Mouse (Mus musculus): ENCODE data around the gene Mepce. TPM values are rescaled to one million over a fixed set of nuclear protein-coding genes. Genes with fewer than 3 reads are reported as not detected.
A peak's percentile ranks its signal among the peaks of the same experiment; 100 is the strongest.

The Mepce gene
- total and polyA plus RNA-seq, 2 experiments from 2014 or later, result 17.1 to 49.2 TPM

GRCm38 (mm10) chr5:137775587-137776290, 11.7 kb downstream of the Mepce start:
- Histone ChIP-seq H3K27ac (no peak overlapping the region), H3K9me3 (ENCODE audit: low read length) (no peaks in the 10 kb centered on the region), H3K36me3 (ENCODE audit: insufficient read depth, low read length) (no peaks in the 10 kb centered on the region), H3K9ac (replicated peaks; ENCODE audit: low read length) (no peak overlapping the region), H3K4me1 (ENCODE audit: insufficient read depth, low read length) (0 out of 2 replicates have a peak, but pooled peaks cover 2% of the 10 kb centered on the region), H3K4me2 (ENCODE audit: low read depth, low read length) (no peak overlapping the region), H3K27me3 (ENCODE audit: insufficient read depth, low read length) (no peaks in the 10 kb centered on the region), H3K4me3 (ENCODE audit: low read length) (no peak overlapping the region)
- WGBS, result 98% methylated on average over 2 of the region's 2 CpGs
- no peak for ATAC-seq
- TF ChIP-seq CTCF (IDR thresholded peaks at IDR 0.05; ENCODE audit: low read depth), result no peak
- no peak for DNase-seq (ENCODE audit: low spot score)

DNA sequence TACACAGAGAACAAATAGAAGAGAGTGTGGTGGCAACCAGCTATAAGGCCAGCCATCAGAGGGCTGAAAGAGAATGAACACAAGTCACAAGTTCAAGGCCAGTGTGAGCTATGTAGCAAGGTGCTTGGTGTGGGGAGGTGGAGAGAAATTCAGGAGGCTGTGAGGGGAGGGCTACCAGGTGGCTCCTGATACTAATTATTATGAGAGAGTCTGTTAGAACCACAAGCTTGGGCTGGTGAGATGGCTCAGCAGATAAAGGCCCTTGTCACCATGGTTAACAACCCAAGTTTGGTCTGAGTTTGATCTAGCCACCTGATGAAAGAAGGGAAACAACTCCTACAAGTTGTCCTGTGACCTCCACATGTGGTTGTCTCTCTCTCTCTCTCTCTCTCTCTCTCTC, 14.7 kb downstream of the Mepce start:
- Histone ChIP-seq H3K9ac (replicated peaks; ENCODE audit: low read length) (no peak overlapping the region), H3K27me3 (ENCODE audit: insufficient read depth, low read length) (no peaks in the 10 kb centered on the region), H3K4me1 (ENCODE audit: insufficient read depth, low read length) (no peaks in the 10 kb centered on the region), H3K9me3 (ENCODE audit: low read length) (no peaks in the 10 kb centered on the region), H3K4me3 (ENCODE audit: low read length) (no peak overlapping the region), H3K27ac (no peak overlapping the region), H3K36me3 (ENCODE audit: insufficient read depth, low read length) (no peaks in the 10 kb centered on the region), H3K4me2 (ENCODE audit: low read depth, low read length) (no peak overlapping the region)
- ATAC-seq (no peak), DNase-seq (ENCODE audit: low spot score) (no peak)
- TF ChIP-seq CTCF (IDR thresholded peaks at IDR 0.05; ENCODE audit: low read depth), result no peak

GRCm38 (mm10) chr5:137770709-137771108, 16.7 kb downstream of the Mepce start:
- H3K4me2 ChIP-seq (ENCODE audit: low read depth, low read length), result no peak overlapping the region
- DNase-seq (ENCODE audit: low spot score), result peak; percentile 66
- 0 out of 2 replicates have a peak, but pooled peaks have one; percentile 59 for ATAC-seq
- no peaks in the 10 kb centered on the region for H3K4me1 ChIP-seq (ENCODE audit: insufficient read depth, low read length)
- no peaks in the 10 kb centered on the region for H3K36me3 ChIP-seq (ENCODE audit: insufficient read depth, low read length)
- 52% methylated on average over 2 of the region's 2 CpGs for WGBS
- H3K27me3 ChIP-seq (ENCODE audit: insufficient read depth, low read length), result no peaks in the 10 kb centered on the region
- TF ChIP-seq CTCF (IDR thresholded peaks at IDR 0.05; ENCODE audit: low read depth), result peak; percentile 89
- no peak overlapping the region for H3K4me3 ChIP-seq (ENCODE audit: low read length)
- H3K9me3 ChIP-seq (ENCODE audit: low read length), result no peaks in the 10 kb centered on the region
- no peak overlapping the region for H3K27ac ChIP-seq
- H3K9ac ChIP-seq (replicated peaks; ENCODE audit: low read length), result no peak overlapping the region

- Histone ChIP-seq H3K27ac (0 out of 2 replicates have a peak overlapping the region, but pooled peaks have one; percentile 22), H3K27me3 (ENCODE audit: insufficient read depth, low read length) (no peaks in the 10 kb centered on the region), H3K4me2 (ENCODE audit: low read depth, low read length) (no peak overlapping the region), H3K9me3 (ENCODE audit: low read length) (no peaks in the 10 kb centered on the region), H3K4me3 (ENCODE audit: low read length) (no peak overlapping the region), H3K9ac (replicated peaks; ENCODE audit: low read length) (no peak overlapping the region), H3K36me3 (ENCODE audit: insufficient read depth, low read length) (no peaks in the 10 kb centered on the region), H3K4me1 (ENCODE audit: insufficient read depth, low read length) (no peaks in the 10 kb centered on the region)
- DNase-seq (ENCODE audit: low spot score) (peak; percentile 51), ATAC-seq (peak; percentile 55; the same call in 1 of the 2 replicates)
- 0% methylated on average over 1 of the region's 1 CpGs for WGBS
- no peak for TF ChIP-seq CTCF (IDR thresholded peaks at IDR 0.05; ENCODE audit: low read depth)
Observed at GRCm38 (mm10) chr5:137768475-137768874, 19.0 kb downstream of the Mepce start.

DNA sequence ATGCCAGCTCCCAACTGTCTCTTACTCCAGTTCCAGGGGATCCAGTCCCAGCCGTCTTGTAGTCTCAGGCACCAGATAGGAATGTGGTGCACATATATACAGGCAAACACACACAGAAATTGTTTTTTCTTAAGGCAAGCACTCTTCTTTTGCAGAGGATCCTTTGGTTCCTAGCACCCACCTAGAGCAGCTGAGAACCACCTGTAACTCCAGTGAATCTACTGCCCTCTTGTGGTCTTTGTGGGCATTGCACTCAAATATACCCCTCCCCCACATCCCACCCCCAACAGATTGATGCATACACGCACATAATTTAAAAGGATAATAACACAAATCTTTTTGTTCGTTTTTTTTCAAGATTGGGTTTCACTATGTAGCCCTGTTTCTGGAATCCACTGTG, 21.2 kb downstream of the Mepce start:
- Histone ChIP-seq H3K9me3 (ENCODE audit: low read length) (no peaks in the 10 kb centered on the region), H3K4me3 (ENCODE audit: low read length) (no peak overlapping the region), H3K27ac (no peak overlapping the region), H3K27me3 (ENCODE audit: insufficient read depth, low read length) (no peaks in the 10 kb centered on the region), H3K4me2 (ENCODE audit: low read depth, low read length) (no peak overlapping the region), H3K36me3 (ENCODE audit: insufficient read depth, low read length) (no peaks in the 10 kb centered on the region), H3K4me1 (ENCODE audit: insufficient read depth, low read length) (no peaks in the 10 kb centered on the region), H3K9ac (replicated peaks; ENCODE audit: low read length) (no peak overlapping the region)
- ATAC-seq (no peak), DNase-seq (ENCODE audit: low spot score) (peak; percentile 55)
- WGBS, result 64% methylated on average over 3 of the region's 3 CpGs
- TF ChIP-seq CTCF (IDR thresholded peaks at IDR 0.05; ENCODE audit: low read depth), result peak; percentile 61

DNA sequence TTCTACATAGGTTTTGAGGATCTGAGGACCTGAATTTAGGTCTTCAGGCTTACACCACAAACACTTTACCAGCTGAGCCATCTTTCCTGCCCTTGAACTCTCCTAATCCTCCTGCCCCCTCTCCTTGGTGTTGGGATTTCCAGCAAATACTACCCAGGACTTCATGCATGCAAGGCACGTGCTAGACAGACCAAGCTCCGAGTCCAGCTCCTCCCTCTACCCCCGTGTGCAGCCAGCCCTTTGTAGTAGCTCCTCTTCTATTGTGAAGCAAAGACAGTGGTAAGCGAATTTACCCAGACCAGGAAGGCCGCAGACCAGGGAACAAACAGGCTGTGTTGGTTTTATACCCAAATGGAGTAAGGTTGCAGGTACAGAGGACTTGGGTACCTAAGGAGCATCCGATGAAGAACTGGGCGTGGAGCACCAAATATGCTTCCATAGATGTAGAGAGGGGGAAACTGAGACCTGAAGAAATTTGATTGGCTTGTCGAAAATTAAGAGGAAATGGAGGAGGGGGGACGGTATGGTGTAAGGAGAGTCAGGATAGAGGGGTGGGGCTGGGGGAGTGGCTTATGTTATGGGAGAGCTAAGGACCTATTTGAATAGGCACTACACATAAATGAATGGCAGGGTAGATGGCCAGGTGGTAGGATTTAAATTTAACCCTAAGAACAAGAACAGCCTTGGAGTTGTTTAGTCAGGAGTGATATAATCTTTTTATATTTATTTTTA, 22.7 kb downstream of the Mepce start:
- no peaks in the 10 kb centered on the region for H3K27me3 ChIP-seq (ENCODE audit: insufficient read depth, low read length)
- 46% methylated on average over 9 of the region's 9 CpGs for WGBS

More for the DNA sequence above, 22.7 kb downstream of the Mepce start:
- DNase-seq (ENCODE audit: low spot score) (no peak), ATAC-seq (no peak)
- Histone ChIP-seq H3K4me3 (ENCODE audit: low read length) (no peak overlapping the region), H3K27ac (no peak overlapping the region), H3K9me3 (ENCODE audit: low read length) (no peaks in the 10 kb centered on the region), H3K4me1 (ENCODE audit: insufficient read depth, low read length) (no peaks in the 10 kb centered on the region), H3K4me2 (ENCODE audit: low read depth, low read length) (no peak overlapping the region), H3K36me3 (ENCODE audit: insufficient read depth, low read length) (no peaks in the 10 kb centered on the region), H3K9ac (replicated peaks; ENCODE audit: low read length) (no peak overlapping the region)
- no peak for TF ChIP-seq CTCF (IDR thresholded peaks at IDR 0.05; ENCODE audit: low read depth)

Measured in hindbrain, postnatal 0 days (tissue).